Mouse (Mus musculus) cerebellum, postnatal 10 days (tissue): ENCODE data around the gene Kif18a.

ENCODE experiments used
- DNase-seq, 2 experiments: peaks; one replicate each; pipeline ENCODE4 v3.0.0; 2021; ENCODE audit warnings: mixed read lengths in 2 of 2

Kif18a gene

GRCm38 (mm10) chr2:109384019-109384418, 103.5 kb downstream of the Kif18a start:
- no peak for DNase-seq

- DNase-seq: no peak
Observed at GRCm38 (mm10) chr2:109386211-109386610, 105.7 kb downstream of the Kif18a start.

GRCm38 (mm10) chr2:109388733-109389132, 108.2 kb downstream of the Kif18a start:
- no peak for DNase-seq

GRCm38 (mm10) chr2:109389977-109390376, 109.4 kb downstream of the Kif18a start:
- DNase-seq: no peak
